Comparison of ENCODE assay signal across 7 mouse cellular contexts in the genomic region with DNA sequence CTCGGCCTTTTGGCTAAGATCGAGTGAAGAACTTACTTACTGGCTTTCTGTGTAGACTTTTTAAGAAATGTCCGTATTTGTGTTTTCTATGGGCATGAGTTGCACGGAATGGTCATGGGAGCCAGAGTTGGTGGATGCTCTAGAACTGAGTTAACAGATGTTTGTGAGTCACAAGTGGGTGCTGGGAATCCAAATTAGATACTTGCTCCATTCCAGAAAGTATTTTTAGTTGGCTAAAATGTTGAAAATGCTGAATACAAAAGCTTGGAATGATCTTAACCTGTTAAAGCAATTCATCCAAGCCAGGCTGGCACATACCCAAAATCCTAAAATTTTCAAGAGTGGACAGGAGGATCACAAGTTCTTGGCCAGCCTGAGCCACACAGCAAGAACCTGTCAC.
"Had no signal": no experiment of that assay in that cellular context is flagged by ENCODE, and none has a peak within 500 bp of the region (broad histone marks: within the 10 kb centered on the region; RNA-seq: fewer than 3 reads in every experiment).

No protein-coding gene starts in this region.

- DNase-seq: kidney, adult 11 months; kidney, adult 9 months; layer of hippocampus, adult 9-11 months; layer of hippocampus, postnatal 36 days; lung, adult 18-20 months; thymus, adult 18-20 months; thymus, postnatal 14 days had no signal
